Mouse (Mus musculus): ENCODE data around the gene Idnk. TPM values are rescaled to one million over a fixed set of nuclear protein-coding genes. Genes with fewer than 3 reads are reported as not detected.

Idnk gene
- total and polyA plus RNA-seq, 3 experiments = 25.5 to 45.0 (median 32.0) TPM

DNA sequence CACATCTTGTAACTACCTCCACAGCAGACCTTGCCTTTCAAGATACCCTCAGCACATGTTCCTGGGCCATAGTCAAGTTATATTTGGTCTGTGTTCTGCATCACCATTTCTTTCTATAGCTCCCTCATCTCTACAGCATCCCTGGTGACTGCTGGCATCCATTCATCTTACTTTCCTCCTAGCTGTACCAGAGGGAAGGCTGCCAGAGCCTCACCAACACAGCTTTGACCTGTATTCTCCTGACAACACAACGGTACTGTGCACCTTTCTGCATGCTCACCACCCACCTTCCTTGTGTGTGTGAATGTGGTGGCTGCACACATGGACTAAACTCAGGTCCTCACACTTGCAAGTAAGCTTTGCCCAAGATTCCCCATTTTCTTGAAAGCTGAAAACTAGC lies 45.5 kb downstream of the Idnk start:
- in situ Hi-C loops (cut with MboI; ENCODE audit: low pct_ligation_motif_present, low pct_unique_long_range_greater_than_20kb, low sequenced_read_pairs) (no loop called here), dilution Hi-C loops (cut with MboI; ENCODE audit: extremely low pct_ligation_motif_present, extremely low pct_unique_long_range_greater_than_20kb, low sequenced_read_pairs) (no loop called here)
- no peak overlapping the region for H3K9ac ChIP-seq (ENCODE audit: insufficient read depth, low read depth)
- peaks cover 90% of the 10 kb centered on the region for H3K79me2 ChIP-seq (replicated peaks; ENCODE audit: control insufficient read depth, extremely low read depth, insufficient read depth, poor library complexity, severe bottlenecking)
- no peak for DNase-seq (ENCODE audit: extremely low read depth)
- H3K27me3 ChIP-seq (replicated peaks) = no peaks in the 10 kb centered on the region
- TF ChIP-seq UBTF (IDR thresholded peaks at IDR 0.05; ENCODE audit: low read depth, low read length) (no peak), IRF4 (IDR thresholded peaks at IDR 0.05; ENCODE audit: low read depth, low read length) (no peak), HCFC1 (IDR thresholded peaks at IDR 0.05; ENCODE audit: low read depth, low read length) (no peak), JUND (conservative IDR thresholded peaks at IDR 0.05; ENCODE audit: low read depth, low read length) (no peak)
- H3K4me3 ChIP-seq (replicated peaks in 1 of 3; ENCODE audit: low read depth in 2 of 3, low read length in 2 of 3, poor library complexity in 1 of 3) = no peak overlapping the region
- H3K9me3 ChIP-seq (replicated peaks; ENCODE audit: low read length) = no peaks in the 10 kb centered on the region
- H3K27ac ChIP-seq (ENCODE audit: insufficient read depth, low read depth) = no peak overlapping the region
- H3K36me3 ChIP-seq (replicated peaks in 1 of 2; ENCODE audit: control insufficient read depth in 1 of 2, insufficient read depth in 1 of 2, low read length in 1 of 2) = peaks cover 4 to 19% of the 10 kb centered on the region in 2 experiments
- no peak overlapping the region for H3K4me2 ChIP-seq (ENCODE audit: insufficient read depth, low read depth, poor library complexity, severe bottlenecking)
- H3K4me1 ChIP-seq (ENCODE audit: control insufficient read depth in 1 of 2, insufficient read depth in 2 of 2) = peaks cover 24 to 93% of the 10 kb centered on the region in 2 experiments

DNA sequence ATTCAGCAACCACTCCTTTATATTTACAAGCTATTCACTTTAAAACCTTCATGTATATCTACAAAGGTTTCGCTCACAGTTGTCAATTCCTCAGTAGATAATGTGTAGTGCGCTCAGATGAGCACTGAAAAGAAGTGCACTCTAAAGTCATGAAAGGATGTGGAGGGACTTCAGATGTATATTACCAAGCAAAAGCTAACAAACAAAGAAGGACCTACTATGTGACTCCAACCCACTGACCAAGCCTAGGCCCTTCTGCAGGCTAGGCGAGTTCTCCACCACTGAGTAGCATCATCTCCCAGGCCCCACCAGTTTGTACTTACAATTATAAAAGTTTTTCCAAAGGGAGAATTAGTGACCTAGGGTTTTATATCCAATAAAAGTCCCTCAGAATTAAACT lies 46.8 kb downstream of the Idnk start:
- peaks cover 93% of the 10 kb centered on the region for H3K79me2 ChIP-seq (replicated peaks; ENCODE audit: control insufficient read depth, extremely low read depth, insufficient read depth, poor library complexity, severe bottlenecking)
- dilution Hi-C loops (cut with MboI; ENCODE audit: extremely low pct_ligation_motif_present, extremely low pct_unique_long_range_greater_than_20kb, low sequenced_read_pairs) (no loop called here), in situ Hi-C loops (cut with MboI; ENCODE audit: low pct_ligation_motif_present, low pct_unique_long_range_greater_than_20kb, low sequenced_read_pairs) (no loop called here)
- no peak overlapping the region for H3K4me3 ChIP-seq (replicated peaks in 1 of 3; ENCODE audit: low read depth in 2 of 3, low read length in 2 of 3, poor library complexity in 1 of 3)
- H3K27me3 ChIP-seq (replicated peaks) = no peaks in the 10 kb centered on the region
- peaks cover 19 to 88% of the 10 kb centered on the region in 2 experiments for H3K4me1 ChIP-seq (ENCODE audit: control insufficient read depth in 1 of 2, insufficient read depth in 2 of 2)
- TF ChIP-seq CHD2 (IDR thresholded peaks at IDR 0.05; ENCODE audit: low read length) (no peak), EP300 (IDR thresholded peaks at IDR 0.05; ENCODE audit: low read length) (no peak), KAT2A (IDR thresholded peaks at IDR 0.05; ENCODE audit: insufficient replicate concordance, low read length) (no peak), CTCF (conservative IDR thresholded peaks at IDR 0.05 in 1 of 2, IDR thresholded peaks at IDR 0.05 in 1 of 2; ENCODE audit: low read depth in 2 of 2, low read length in 2 of 2) (no peak)
- peaks cover 4 to 23% of the 10 kb centered on the region in 2 experiments for H3K36me3 ChIP-seq (replicated peaks in 1 of 2; ENCODE audit: control insufficient read depth in 1 of 2, insufficient read depth in 1 of 2, low read length in 1 of 2)
- no peaks in the 10 kb centered on the region for H3K9me3 ChIP-seq (replicated peaks; ENCODE audit: low read length)
- H3K27ac ChIP-seq (ENCODE audit: insufficient read depth, low read depth) = no peak overlapping the region
- H3K4me2 ChIP-seq (ENCODE audit: insufficient read depth, low read depth, poor library complexity, severe bottlenecking) = no peak overlapping the region
- no peak overlapping the region for H3K9ac ChIP-seq (ENCODE audit: insufficient read depth, low read depth)
- DNase-seq (ENCODE audit: extremely low read depth) = no peak

DNA sequence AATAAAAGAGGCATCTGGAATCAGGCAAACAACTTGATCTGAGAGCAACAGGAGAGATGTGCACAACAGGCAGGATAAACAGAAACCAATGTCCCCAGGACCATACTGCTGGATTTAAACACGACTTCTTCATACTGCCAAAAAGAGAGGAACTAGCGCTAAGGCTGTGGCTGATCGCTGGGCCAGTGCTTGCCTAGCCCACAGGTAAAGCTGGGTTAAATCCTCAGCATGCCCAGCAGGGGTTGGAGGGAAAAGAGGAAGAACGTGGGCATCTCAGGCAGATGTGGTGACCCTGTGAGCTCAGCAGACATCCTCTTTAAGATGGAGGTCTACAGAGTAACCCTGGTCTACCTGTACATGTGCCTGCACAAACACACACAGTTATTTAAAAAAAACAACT lies 47.5 kb downstream of the Idnk start:
- H3K4me1 ChIP-seq (ENCODE audit: control insufficient read depth in 1 of 2, insufficient read depth in 2 of 2) = peaks cover 14 to 88% of the 10 kb centered on the region in 2 experiments
- TF ChIP-seq ZKSCAN1 (IDR thresholded peaks at IDR 0.05; ENCODE audit: borderline replicate concordance, low read depth, low read length) (no peak), MAZ (IDR thresholded peaks at IDR 0.05; ENCODE audit: low read depth, low read length) (no peak), TCF12 (IDR thresholded peaks at IDR 0.05; ENCODE audit: low read depth, low read length) (no peak), MEF2A (IDR thresholded peaks at IDR 0.05; ENCODE audit: borderline replicate concordance, low read depth, low read length) (no peak), ELF1 (IDR thresholded peaks at IDR 0.05; ENCODE audit: low read depth, low read length) (no peak), CHD1 (IDR thresholded peaks at IDR 0.05; ENCODE audit: low read depth, low read length) (no peak), NELFE (IDR thresholded peaks at IDR 0.05; ENCODE audit: low read depth, low read length) (no peak), MAX (IDR thresholded peaks at IDR 0.05; ENCODE audit: low read length) (no peak), JUND (conservative IDR thresholded peaks at IDR 0.05; ENCODE audit: low read depth, low read length) (no peak)
- no peak overlapping the region for H3K4me2 ChIP-seq (ENCODE audit: insufficient read depth, low read depth, poor library complexity, severe bottlenecking)
- H3K79me2 ChIP-seq (replicated peaks; ENCODE audit: control insufficient read depth, extremely low read depth, insufficient read depth, poor library complexity, severe bottlenecking) = peaks cover 93% of the 10 kb centered on the region
- no peaks in the 10 kb centered on the region for H3K9me3 ChIP-seq (replicated peaks; ENCODE audit: low read length)
- H3K36me3 ChIP-seq (replicated peaks in 1 of 2; ENCODE audit: control insufficient read depth in 1 of 2, insufficient read depth in 1 of 2, low read length in 1 of 2) = peaks cover 4 to 30% of the 10 kb centered on the region in 2 experiments
- dilution Hi-C loops (cut with MboI; ENCODE audit: extremely low pct_ligation_motif_present, extremely low pct_unique_long_range_greater_than_20kb, low sequenced_read_pairs) (no loop called here), in situ Hi-C loops (cut with MboI; ENCODE audit: low pct_ligation_motif_present, low pct_unique_long_range_greater_than_20kb, low sequenced_read_pairs) (no loop called here)
- no peak overlapping the region for H3K4me3 ChIP-seq (replicated peaks in 1 of 3; ENCODE audit: low read depth in 2 of 3, low read length in 2 of 3, poor library complexity in 1 of 3)
- H3K9ac ChIP-seq (ENCODE audit: insufficient read depth, low read depth) = no peak overlapping the region
- H3K27me3 ChIP-seq (replicated peaks) = no peaks in the 10 kb centered on the region
- DNase-seq (ENCODE audit: extremely low read depth) = no peak
- H3K27ac ChIP-seq (ENCODE audit: insufficient read depth, low read depth) = no peak overlapping the region

Measured in CH12.LX (cell line).